Mouse (Mus musculus) limb, embryonic 10.5 days (tissue): ENCODE measurements around the gene Tex33. TPM values are rescaled to one million over a fixed set of nuclear protein-coding genes. Genes with fewer than 3 reads are reported as not detected.
A peak's percentile ranks its signal among the peaks of the same experiment; 100 is the strongest.

Source experiments
- DNase-seq: peaks from one replicate; pipeline ENCODE4 v3.0.0-alpha.2; 2017; ENCODE audit warnings: low spot score
- H3K27ac ChIP-seq: fragments of 300-500 bp; sonication (generic); 2 replicates; pipeline ENCODE4 v1.5.1; 2016; ENCODE audit warnings: mild to moderate bottlenecking
- H3K27me3 ChIP-seq: fragments of 300-500 bp; sonication (generic); 2 replicates; pipeline ENCODE4 v1.6.1; 2016; ENCODE audit warnings: low read depth, mild to moderate bottlenecking; ENCODE audit not compliant: poor library complexity, severe bottlenecking
- H3K36me3 ChIP-seq: fragments of 300-500 bp; sonication (generic); 2 replicates; pipeline ENCODE4 v1.6.1; 2016; ENCODE audit warnings: mild to moderate bottlenecking, moderate library complexity
- H3K4me1 ChIP-seq: fragments of 300-500 bp; sonication (generic); 2 replicates; pipeline ENCODE4 v1.6.1; 2016
- H3K4me3 ChIP-seq: fragments of 300-500 bp; sonication (generic); 2 replicates; pipeline ENCODE4 v1.5.1; 2016; ENCODE audit warnings: mild to moderate bottlenecking, moderate library complexity
- H3K9me3 ChIP-seq: fragments of 300-500 bp; sonication (generic); replicated peaks from 2 replicates; pipeline ENCODE4 v1.6.1; 2016; ENCODE audit warnings: mild to moderate bottlenecking
- WGBS: fragments of 180-500 bp; shearing (Covaris S2); methylation state at CpG from one replicate; pipeline ENCODE4 v1.1.7; 2016; 5-methylcytosine and 5-hydroxymethylcytosine counted together
- polyA plus RNA-seq: library from polyadenylated mRNA; unstranded; fragments of >200 nt; fragmentation: Nextera tagmentation; extraction: Ambion mirVana; gene quantifications from 2 replicates; pipeline ENCODE4 v1.2.1, GENCODE M21; 2016

Tex33 gene
- polyA plus RNA-seq, 1 experiment from 2014 or later, result not detected

DNA sequence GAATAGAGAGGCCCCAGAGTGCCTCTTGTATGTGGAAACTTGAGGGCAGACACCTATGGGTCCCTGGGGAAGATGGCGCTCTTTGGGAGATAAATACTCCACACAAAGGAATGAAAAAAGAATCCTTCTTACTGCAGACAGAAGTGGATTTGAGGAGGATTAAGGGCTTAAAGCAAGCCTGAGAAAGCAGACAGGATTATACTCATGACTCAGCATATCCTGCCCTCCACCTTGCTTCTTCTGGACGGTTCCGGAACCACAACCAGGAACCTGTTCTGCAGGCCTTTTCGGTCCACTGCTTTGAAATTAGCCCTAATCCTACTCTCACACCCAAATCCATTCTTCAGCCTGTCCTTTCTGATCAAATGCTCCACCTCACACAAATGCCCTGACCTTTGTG lies 13.6 kb downstream of the Tex33 start:
- no peak overlapping the region for H3K27ac ChIP-seq
- no peaks in the 10 kb centered on the region for H3K27me3 ChIP-seq
- no peaks in the 10 kb centered on the region for H3K36me3 ChIP-seq
- no peaks in the 10 kb centered on the region for H3K9me3 ChIP-seq
- H3K4me1 ChIP-seq, result no peaks in the 10 kb centered on the region
- DNase-seq, result no peak
- no peak overlapping the region for H3K4me3 ChIP-seq
- 94% methylated on average over 4 of the region's 4 CpGs for WGBS

DNA sequence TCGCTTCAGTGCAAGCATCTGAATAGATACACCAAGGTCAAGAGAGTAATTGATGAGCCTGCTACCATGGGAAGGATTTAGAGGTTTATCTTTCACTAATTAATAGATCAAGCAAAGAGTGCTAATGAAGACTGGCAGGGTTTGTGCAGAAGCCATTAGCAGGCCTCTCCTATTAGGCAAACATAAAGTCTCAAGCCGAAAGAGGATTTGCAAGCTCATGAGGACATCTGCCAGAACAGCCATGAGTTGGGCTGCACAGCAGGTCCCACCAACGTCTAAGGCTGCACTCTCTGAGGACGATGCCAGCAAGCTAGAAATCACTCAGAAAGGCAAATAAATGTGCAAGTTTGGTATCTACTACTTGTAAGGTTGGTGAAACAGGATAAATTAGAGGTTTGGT lies 15.0 kb downstream of the Tex33 start:
- H3K9me3 ChIP-seq, result no peaks in the 10 kb centered on the region
- no peak overlapping the region for H3K4me3 ChIP-seq
- 73% methylated on average over 4 of the region's 4 CpGs for WGBS
- no peaks in the 10 kb centered on the region for H3K4me1 ChIP-seq
- H3K36me3 ChIP-seq, result no peaks in the 10 kb centered on the region
- H3K27ac ChIP-seq, result no peak overlapping the region
- no peaks in the 10 kb centered on the region for H3K27me3 ChIP-seq
- DNase-seq, result no peak

DNA sequence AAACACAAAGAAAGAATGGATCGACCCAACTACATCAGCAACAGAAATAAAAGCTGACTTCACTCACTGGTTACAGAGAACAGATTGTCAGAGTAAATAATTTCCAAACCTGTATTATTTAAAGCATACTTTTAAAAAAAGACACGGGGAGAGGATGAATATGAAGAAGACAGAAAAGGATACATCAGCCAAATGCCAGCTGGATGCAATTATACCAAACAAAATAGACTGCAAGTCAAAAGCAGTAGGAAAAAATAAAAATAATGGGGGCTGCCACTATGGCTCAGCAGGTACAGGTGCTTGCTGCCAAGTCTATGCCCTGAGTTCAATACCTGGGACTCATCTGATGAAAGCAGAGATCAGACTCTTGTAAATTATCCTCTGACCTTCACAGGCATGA lies 15.5 kb downstream of the Tex33 start:
- 90% methylated on average over 2 of the region's 2 CpGs for WGBS
- Histone ChIP-seq H3K27me3 (no peaks in the 10 kb centered on the region), H3K4me3 (no peak overlapping the region), H3K27ac (no peak overlapping the region), H3K4me1 (no peaks in the 10 kb centered on the region), H3K9me3 (no peaks in the 10 kb centered on the region), H3K36me3 (no peaks in the 10 kb centered on the region)
- DNase-seq, result no peak

- H3K27ac ChIP-seq, result no peak overlapping the region
- H3K36me3 ChIP-seq, result no peaks in the 10 kb centered on the region
- WGBS, result 81% methylated on average over 10 of the region's 10 CpGs
- no peak overlapping the region for H3K4me3 ChIP-seq
- no peak for DNase-seq
- no peaks in the 10 kb centered on the region for H3K4me1 ChIP-seq
- no peaks in the 10 kb centered on the region for H3K9me3 ChIP-seq
- H3K27me3 ChIP-seq, result no peaks in the 10 kb centered on the region
Measured at GRCm38 (mm10) chr15:78378556-78378955, 17.2 kb downstream of the Tex33 start.

DNA sequence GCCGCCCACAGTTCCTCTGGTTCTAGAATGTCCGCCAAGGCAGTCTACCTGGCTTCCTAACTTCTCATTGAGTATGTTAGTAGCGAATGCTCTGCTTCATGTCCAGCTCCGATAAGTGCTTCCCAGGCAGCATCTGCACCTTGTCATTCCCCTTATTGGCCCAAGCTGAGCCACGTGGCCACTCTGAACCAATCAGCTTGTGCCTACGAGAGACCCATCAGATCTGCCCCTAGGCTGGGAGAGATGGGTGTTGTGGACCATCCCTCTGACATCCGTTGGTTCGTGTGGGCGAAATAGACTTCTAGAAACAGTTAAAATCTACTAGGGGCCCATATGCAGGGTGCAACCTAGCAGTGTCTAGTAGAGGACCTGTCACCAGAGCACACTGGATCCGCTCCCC lies 17.9 kb downstream of the Tex33 start:
- no peak for DNase-seq
- no peak overlapping the region for H3K4me3 ChIP-seq
- WGBS, result 85% methylated on average over 10 of the region's 10 CpGs

GRCm38 (mm10) chr15:78374204-78374603 lies 21.5 kb downstream of the Tex33 start:
- H3K27me3 ChIP-seq, result peaks cover 12% of the 10 kb centered on the region
- no peak for DNase-seq
- H3K36me3 ChIP-seq, result no peaks in the 10 kb centered on the region
- no peaks in the 10 kb centered on the region for H3K9me3 ChIP-seq
- no peak overlapping the region for H3K4me3 ChIP-seq
- no peaks in the 10 kb centered on the region for H3K4me1 ChIP-seq
- WGBS, result 75% methylated on average over 3 of the region's 3 CpGs
- H3K27ac ChIP-seq, result no peak overlapping the region

More for the DNA sequence above, 17.9 kb downstream of the Tex33 start:
- Histone ChIP-seq H3K36me3 (no peaks in the 10 kb centered on the region), H3K9me3 (no peaks in the 10 kb centered on the region), H3K27me3 (no peaks in the 10 kb centered on the region), H3K27ac (no peak overlapping the region), H3K4me1 (no peaks in the 10 kb centered on the region)

DNA sequence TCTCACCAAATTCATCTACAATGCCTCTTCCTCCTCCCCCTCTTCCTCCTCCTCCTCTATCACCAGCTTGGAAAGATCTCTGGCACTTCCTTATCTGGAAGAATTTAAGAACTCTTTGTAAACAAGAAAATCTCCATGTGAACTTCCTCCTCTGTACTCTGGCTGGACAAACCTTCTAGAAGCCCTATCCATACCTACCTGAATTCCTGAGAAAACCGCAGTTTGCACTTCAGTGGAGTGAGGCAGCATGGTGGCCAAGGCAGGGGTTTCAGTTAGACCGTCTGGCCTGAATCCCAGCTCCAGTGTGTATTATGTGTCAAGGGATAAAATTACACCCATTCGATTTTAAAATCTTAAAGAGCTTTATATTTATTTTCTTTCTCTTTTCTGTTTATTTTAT lies 22.9 kb downstream of the Tex33 start:
- H3K9me3 ChIP-seq, result no peaks in the 10 kb centered on the region
- H3K4me3 ChIP-seq, result no peak overlapping the region
- no peaks in the 10 kb centered on the region for H3K36me3 ChIP-seq
- peaks cover 26% of the 10 kb centered on the region for H3K27me3 ChIP-seq
- H3K27ac ChIP-seq, result no peak overlapping the region
- no peak for DNase-seq
- no peaks in the 10 kb centered on the region for H3K4me1 ChIP-seq
- WGBS, result 73% methylated on average over 3 of the region's 3 CpGs

DNA sequence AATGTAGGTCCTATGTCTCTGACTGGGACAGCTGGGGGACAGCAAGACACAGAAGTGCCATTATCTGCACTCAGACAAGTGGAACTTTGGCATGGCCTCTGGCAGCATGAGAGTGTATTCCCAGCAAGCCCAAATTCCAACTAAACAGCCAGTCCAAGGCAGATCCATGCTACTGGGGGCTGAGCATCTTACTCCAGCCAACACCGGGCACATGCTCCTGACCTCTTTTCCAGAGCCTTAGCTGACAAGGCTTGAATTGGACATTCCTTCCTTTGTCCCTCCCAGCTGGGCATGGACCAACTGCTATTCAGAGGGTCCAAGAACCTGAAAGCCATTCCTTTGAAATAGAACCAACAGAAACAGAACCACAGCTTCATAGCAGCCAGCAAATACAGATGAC lies 26.1 kb downstream of the Tex33 start:
- Histone ChIP-seq H3K36me3 (no peaks in the 10 kb centered on the region), H3K9me3 (no peaks in the 10 kb centered on the region), H3K4me3 (no peak overlapping the region), H3K27me3 (peaks cover 39% of the 10 kb centered on the region), H3K27ac (no peak overlapping the region), H3K4me1 (no peaks in the 10 kb centered on the region)
- DNase-seq, result no peak
- WGBS, result 91% methylated on average over 1 of the region's 1 CpGs

DNA sequence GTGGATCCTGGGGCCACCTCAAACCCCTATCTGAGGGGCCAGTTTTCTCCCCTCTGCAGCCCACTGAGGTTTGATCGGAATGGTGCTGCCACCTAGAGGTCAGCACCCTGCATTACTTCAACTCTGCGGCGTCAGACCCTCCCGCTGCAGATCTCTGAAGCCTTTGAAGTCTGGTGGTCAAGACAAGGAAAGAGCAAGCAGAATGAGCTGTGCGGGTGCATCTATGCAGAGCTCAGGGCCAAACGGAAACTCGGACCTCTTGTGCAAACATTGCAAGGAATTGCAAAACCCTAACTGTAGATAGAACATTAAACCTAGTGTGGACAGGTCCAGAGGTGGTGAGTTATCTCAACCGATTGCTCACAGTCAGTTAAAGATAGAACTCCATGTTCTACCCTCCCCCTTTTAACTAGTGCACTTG lies 26.8 kb downstream of the Tex33 start:
- 16% methylated on average over 8 of the region's 8 CpGs for WGBS
- H3K27ac ChIP-seq, result no peak overlapping the region
- peak; percentile 68 for DNase-seq
- H3K4me1 ChIP-seq, result no peaks in the 10 kb centered on the region
- H3K9me3 ChIP-seq, result no peaks in the 10 kb centered on the region
- no peaks in the 10 kb centered on the region for H3K36me3 ChIP-seq
- H3K27me3 ChIP-seq, result peaks cover 39% of the 10 kb centered on the region
- H3K4me3 ChIP-seq, result no peak overlapping the region

GRCm38 (mm10) chr15:78367811-78368210 lies 27.9 kb downstream of the Tex33 start:
- Histone ChIP-seq H3K36me3 (no peaks in the 10 kb centered on the region), H3K27me3 (peaks cover 39% of the 10 kb centered on the region), H3K9me3 (no peaks in the 10 kb centered on the region), H3K4me1 (no peaks in the 10 kb centered on the region), H3K4me3 (no peak overlapping the region), H3K27ac (no peak overlapping the region)
- no peak for DNase-seq
- WGBS, result 74% methylated on average over 3 of the region's 3 CpGs

GRCm38 (mm10) chr15:78366875-78367274 lies 28.8 kb downstream of the Tex33 start:
- H3K27ac ChIP-seq, result no peak overlapping the region
- H3K36me3 ChIP-seq, result no peaks in the 10 kb centered on the region
- no peak for DNase-seq
- no peaks in the 10 kb centered on the region for H3K9me3 ChIP-seq
- H3K4me1 ChIP-seq, result no peaks in the 10 kb centered on the region
- WGBS, result 78% methylated on average over 8 of the region's 8 CpGs
- peaks cover 39% of the 10 kb centered on the region for H3K27me3 ChIP-seq
- no peak overlapping the region for H3K4me3 ChIP-seq

DNA sequence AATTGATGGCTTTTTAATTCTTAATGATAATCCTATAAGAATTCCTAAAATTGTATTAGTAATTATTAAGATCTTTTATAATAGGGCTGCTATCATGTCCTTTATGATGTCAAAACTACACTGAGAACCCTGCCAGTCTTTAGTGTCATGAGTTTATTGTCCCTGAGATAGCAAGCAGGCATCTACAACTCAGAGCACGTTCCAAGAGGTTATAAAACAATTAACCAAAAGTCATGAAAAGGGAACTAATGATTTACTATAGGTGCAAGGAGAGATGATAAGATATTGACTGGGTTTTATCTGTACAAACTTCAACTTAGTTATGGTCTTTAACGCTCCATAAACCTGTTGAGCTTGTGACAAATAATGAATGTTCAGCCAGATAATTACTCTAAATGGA lies 29.8 kb downstream of the Tex33 start:
- no peaks in the 10 kb centered on the region for H3K4me1 ChIP-seq
- no peak overlapping the region for H3K4me3 ChIP-seq
- no peaks in the 10 kb centered on the region for H3K36me3 ChIP-seq
- H3K27me3 ChIP-seq, result peaks cover 39% of the 10 kb centered on the region
- DNase-seq, result no peak
- 42% methylated on average over 2 of the region's 2 CpGs for WGBS
- no peaks in the 10 kb centered on the region for H3K9me3 ChIP-seq
- H3K27ac ChIP-seq, result no peak overlapping the region

- Histone ChIP-seq H3K9me3 (no peaks in the 10 kb centered on the region), H3K27me3 (0 out of 2 replicates have a peak, but pooled peaks cover 6% of the 10 kb centered on the region), H3K4me3 (no peak overlapping the region), H3K27ac (no peak overlapping the region), H3K36me3 (no peaks in the 10 kb centered on the region), H3K4me1 (no peaks in the 10 kb centered on the region)
- no peak for DNase-seq
- WGBS, result 89% methylated on average over 5 of the region's 5 CpGs
Measured at GRCm38 (mm10) chr15:78355548-78355947, 40.2 kb downstream of the Tex33 start.

DNA sequence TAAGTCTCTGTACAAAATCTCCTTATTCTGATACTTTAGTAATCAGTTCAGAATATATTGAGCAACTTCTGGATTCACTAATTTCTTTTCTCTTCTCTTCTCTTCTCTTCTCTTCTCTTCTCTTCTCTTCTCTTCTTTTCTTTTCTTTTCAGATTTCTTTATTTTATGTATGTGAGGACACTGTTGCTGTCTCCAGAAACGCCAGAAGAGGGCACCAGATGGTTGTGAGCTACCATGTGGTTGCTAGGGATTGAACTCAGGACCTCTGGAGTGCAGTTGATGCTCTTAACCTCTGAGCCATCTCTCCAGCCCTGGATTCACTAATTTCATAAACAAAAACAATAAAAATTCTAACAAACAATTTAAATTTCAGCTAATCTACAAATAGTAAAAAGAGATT lies 40.8 kb downstream of the Tex33 start:
- Histone ChIP-seq H3K4me3 (no peak overlapping the region), H3K27me3 (0 out of 2 replicates have a peak, but pooled peaks cover 6% of the 10 kb centered on the region), H3K36me3 (no peaks in the 10 kb centered on the region), H3K9me3 (no peaks in the 10 kb centered on the region), H3K4me1 (no peaks in the 10 kb centered on the region), H3K27ac (no peak overlapping the region)
- 0% methylated on average over 1 of the region's 1 CpGs for WGBS
- no peak for DNase-seq
